Mouse (Mus musculus) R1 (cell line): Measurements from ENCODE around the gene B3gnt7.

Experiments used
- DNase-seq: peaks from one replicate; pipeline ENCODE4 v3.0.0-alpha.2; 2018; ENCODE audit warnings: low read depth, low spot score

B3gnt7 gene

DNA sequence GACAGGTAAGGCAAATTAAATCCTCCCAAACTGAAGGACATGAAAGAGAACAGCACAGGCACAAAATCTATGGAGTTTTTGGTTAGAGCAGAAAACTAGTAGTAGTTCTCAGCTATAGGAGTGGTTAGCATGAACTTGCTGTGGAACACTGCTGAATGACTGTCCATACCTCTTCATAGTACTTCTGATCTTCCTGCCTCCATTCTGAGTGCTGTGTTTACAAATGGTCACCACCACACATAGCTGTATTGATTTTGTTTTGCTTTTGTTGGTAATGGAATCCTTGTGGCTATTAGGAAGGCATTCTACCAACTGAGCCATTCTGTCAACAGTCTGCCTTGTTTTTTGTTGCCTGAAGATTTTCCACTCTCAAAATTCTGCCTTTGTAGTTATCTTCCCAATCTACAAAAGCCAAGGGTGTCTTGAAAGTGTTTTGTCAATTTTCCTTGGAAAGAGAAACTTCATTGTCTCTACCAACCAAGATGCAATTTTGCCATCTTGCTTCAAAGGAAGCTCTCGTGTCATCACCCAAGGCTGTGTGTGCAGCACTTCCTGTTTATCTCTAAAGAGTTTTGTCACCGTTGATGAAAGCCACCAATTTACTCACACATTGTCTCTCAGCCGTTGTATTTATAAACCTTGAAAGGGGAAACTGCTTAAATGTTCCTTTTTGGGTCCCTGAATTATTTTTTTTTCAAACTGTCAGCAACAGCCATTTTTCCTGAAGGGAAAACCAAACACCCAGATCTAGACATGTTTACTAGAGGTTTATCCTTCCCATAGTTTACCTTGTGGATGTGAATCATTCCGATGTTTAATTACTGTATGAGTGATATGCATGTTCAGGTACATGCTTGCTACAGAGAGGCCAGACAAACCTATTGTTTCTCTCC, 41.6 kb downstream of the B3gnt7 start:
- DNase-seq: no peak

DNA sequence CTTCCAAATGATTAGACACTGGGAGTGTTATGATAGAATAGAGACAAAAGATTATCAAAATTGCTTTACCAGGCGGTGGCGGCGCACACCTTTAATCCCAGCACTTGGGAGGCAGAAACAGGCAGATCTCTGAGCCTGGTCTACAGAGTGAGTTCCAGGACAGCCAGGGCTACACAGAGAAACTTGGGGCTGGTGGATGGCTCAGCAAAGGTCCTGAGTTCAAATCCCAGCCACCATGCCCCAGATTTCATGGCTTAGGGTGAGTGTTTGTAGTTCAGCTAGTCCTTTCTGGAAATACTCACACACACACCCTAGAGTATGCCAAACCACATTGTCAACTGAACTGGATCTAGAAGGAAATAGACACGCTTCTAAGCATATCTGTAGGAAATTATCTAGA, 42.4 kb downstream of the B3gnt7 start:
- DNase-seq: no peak

DNA sequence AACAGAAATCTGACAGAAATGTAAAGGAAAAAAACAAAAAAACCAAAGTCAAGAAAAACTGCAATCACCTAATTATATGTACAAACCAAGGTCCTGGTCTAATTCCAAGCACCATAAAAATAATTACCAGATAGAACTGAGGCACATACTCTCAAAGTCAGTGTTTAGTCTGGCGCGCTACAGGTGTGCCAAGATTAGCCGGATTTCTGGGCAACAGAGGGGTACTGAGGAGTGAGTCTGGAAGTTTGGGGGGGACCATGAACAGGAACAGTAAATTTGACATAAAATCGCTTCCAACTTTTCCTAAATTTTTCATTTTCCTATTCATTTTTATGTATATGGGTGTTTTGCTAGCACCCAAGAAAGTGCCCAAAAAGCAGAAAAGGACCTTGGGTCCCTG, 43.3 kb downstream of the B3gnt7 start:
- DNase-seq: no peak

GRCm38 (mm10) chr1:86346851-86347715, 44.5 kb downstream of the B3gnt7 start:
- DNase-seq: no peak

DNA sequence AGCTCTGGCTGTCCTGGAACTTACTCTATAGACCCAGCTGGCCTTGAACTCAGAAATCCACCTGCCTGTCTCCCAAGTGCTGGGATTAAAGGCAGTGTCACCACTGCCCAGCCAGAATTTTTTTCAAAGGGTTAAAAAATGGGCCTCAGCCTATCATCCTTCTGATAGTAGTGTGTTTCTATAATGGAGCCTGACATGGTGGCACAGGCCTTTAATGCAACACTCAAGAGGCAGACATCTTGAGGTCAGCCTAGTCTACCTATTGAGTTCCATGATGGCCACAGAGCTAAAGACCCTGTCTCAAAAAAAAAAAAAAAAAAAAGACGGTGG, 45.0 kb downstream of the B3gnt7 start:
- DNase-seq: no peak

- DNase-seq: no peak
Measured at GRCm38 (mm10) chr1:86348083-86348482, 45.5 kb downstream of the B3gnt7 start.

- peak; percentile 86 for DNase-seq
Measured at GRCm38 (mm10) chr1:86348801-86349200, 46.2 kb downstream of the B3gnt7 start.

DNA sequence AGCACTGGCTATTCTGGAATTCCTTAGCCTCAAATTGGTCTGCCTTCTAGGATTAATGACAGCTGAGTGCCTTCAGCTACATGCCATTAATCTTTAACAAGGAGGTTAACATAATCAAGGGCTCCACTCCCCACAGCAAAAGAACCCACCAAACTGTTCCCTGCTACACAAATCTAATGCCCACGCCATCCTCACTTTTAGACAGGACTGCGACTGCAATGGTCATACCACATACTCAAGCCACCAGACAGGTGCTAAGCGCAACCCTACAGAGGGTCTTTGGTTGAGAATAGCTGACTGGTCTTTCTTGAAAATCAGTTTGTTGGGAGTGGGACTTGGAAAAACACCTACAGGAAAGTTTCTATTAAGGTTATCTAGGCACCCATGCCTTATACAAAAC, 46.6 kb downstream of the B3gnt7 start:
- no peak for DNase-seq

GRCm38 (mm10) chr1:86349696-86350095, 47.1 kb downstream of the B3gnt7 start:
- DNase-seq: no peak

DNA sequence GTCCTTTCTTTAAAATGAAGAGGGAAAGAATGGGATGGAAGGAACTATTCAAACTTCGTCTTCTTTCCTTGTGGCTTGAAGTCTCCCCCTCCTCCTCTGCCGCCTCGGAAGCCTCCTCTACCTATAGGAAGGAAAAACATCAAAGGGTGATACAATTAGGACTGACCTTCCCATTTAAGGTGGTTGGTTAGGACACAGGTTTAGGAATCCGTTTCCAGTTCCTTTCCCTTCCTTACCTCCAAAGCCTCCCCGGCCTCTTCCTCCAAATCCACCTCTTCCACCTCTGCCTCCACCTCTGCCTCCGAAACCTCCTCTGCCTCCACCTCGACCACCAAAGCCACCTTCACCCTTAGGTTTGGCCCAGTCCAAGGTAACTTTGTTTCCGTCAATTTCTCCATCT, 47.9 kb downstream of the B3gnt7 start:
- no peak for DNase-seq

- no peak for DNase-seq
Measured at GRCm38 (mm10) chr1:86354186-86354585, 51.6 kb downstream of the B3gnt7 start.
